Mouse (Mus musculus): ENCODE measurements around the gene Fam166a.
A peak's percentile ranks its signal among the peaks of the same experiment; 100 is the strongest.
"Not testable (repeated sequence)": the region's sequence is repeated elsewhere in the genome, so short reads cannot be mapped to it uniquely, and the experiment has no call there.

The Fam166a gene

DNA sequence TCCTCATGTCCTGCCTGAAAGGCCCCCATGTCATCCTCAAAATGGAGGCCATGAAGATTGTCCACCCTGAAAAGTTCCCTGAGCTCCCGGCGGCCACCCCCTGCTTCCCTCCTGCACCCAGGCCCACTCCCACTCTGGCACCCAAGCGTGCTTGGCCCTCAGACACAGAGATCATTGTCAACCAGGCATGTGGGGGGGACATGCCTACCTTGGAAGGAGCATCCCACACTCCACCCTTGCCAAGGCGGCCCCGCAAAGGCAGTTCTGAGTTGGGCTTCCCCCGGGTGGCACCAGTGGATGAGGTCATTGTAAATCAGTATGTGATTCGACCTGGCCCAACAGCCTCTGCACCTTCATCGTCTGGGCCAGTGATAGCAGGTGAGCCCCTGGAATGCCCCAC, 24.8 kb downstream of the Fam166a start:
- no peak for DNase-seq

DNA sequence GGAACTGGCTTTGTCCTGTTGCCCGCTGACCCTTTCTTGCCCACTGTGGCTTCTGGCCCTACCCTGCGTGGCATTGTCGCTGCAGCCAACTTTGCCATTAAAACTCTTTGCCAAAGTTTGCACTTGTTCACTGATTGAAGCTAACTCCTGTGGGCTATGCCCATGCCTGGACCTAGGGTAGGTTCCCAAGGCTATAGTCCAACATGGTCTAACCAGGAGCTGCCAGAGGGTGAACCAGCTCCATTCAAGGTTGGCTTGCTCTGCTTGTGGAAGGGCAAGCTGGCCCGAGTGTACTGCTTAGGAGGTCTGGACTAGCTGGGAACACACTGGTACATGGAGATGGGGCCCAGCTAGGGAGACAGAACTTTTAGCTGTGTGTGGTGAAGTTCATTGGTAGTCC, 25.6 kb downstream of the Fam166a start:
- DNase-seq, result no peak

DNA sequence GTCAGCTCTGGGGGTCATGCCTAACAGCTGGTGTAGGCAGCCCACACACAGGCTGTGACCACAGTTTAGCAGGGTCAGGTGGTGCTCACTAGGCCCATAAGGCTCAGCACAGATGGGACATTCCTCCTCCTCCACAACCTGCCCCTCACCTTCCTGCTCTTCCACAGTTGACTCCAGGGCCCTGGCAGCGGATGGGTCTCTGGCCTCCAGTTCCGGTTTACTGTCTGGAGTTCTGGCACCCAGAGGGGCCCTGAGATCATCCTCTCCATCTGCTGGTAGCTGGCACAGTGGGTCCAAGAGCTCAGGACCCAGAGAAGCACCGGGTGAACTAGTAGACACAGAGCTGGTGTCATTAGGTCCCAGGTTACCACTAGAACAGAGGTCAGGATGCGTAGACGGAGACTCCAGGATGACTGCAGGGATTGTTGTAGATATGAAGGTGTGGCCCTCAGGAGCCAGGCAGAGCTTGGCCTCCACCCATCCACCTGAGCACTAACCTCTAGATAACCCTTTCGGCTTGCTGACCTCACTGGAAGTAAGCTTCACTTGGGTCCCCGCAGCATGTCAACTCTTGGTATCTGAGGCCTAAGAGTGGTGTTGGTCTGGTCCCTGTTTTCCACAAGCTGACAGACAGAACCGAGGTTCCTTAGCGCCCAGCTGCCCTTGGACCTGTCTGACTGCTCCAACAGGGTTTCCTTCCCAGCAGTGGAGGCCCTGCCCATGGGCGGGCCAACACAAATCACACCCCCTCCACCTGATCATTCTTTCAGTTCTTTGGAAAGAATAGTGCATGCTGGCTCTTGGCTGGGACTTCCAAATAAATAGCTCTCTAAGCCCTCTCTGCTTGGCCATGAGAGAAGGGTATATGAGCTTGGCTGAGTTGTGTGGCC, 27.9 kb downstream of the Fam166a start, which contains the start of gene AL732309.1:
AL732309.1 (minus strand) TSS at position 681 of the 890 bp plus-strand sequence.
- no peak for DNase-seq

DNA sequence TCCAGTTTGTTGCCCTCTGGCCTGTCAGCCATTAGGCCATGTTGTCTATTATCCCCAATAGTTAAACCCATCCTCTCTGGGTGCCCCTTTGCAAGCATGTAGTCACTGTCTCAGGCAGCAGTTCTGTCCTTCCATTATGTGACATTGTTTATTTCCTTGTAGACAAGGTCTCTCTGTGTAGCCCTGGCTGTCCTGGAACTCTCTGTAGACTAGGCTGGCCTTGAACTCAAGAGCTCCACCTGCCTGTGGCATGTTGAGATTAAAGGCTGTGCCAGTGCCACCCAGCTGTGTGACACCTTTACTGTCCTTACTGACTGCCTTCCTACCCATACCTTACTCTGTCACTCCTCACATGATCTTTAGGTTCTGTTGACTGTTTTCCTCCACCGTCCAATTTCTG, 33.8 kb downstream of the Fam166a start:
- DNase-seq, result peak in 1 of 2 experiments; percentile 28

DNA sequence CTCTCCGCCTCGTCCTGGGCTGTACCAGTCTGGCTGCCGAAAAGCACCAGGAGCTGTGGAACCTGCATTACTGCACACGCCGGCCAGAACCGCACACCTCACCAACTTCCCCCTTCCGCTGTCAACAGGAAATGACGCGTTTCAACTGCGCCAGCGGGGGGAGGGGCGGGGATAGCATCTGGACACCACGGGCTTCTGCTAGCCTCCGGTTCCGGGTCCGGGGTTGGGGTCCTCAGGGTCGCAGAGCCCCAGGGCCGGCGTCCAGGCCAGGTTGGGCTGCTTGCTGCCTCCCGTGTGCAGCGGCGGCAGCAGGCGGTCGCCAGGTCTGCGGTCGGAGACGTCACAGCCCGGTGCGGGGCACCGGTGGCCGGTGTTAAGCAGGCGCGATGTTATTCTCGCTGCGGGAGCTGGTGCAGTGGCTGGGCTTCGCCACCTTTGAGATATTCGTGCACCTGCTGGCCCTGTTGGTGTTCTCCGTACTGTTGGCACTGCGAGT, 36.8 kb downstream of the Fam166a start, which contains the start of gene Tmem203:
Tmem203 (plus strand) TSS at position 156 of the 496 bp plus-strand sequence.
- peak; percentile 72 to 84 for DNase-seq

DNA sequence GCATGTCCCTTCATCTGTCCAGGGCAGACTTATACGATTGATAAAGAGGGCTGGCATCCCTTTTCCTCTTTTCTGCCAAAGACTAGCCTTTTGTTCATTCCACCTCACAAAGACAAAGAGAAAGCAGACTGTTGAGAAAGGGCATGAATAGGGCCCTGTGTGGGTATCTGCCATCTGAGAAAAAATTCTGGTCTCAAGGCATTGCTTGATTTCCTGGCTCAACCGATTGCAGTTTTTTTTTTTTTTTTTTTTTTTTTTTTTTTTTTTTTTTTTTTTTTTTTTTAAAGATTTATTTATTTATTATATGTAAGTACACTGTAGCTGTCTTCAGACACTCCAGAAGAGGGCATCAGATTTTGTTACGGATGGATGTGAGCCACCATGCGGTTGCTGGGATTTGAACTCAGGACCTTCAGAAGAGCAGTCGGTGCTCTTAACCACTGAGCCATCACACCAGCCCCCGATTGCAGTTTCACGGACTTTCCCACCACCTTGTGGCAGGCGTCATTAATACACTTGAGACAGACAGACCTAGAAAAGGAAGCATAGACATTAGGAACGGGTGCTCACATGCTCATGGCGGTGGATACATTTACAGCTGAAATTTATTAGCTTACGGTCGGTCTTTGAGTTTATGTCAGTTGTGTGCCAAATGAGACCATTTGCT, 38.0 kb downstream of the Fam166a start:
- DNase-seq, result peak in 1 of 2 experiments; percentile 59

DNA sequence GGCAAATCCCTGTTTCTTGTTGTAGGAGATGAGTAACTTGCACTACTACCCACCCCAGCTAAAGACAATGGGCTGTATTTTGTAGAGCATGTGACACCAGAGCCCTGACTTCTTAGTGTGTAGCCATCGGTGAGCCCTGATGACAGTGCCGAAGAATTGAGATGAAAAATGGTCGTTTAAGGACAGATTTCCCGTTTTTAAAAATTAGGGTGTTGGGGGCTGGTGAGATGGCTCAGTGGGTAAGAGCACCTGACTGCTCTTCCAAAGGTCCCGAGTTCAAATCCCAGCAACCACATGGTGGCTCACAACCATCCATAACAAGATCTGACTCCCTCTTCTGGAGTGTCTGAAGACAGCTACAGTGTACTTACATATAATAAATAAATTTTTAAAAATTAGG, 38.7 kb downstream of the Fam166a start:
- not testable (repeated sequence) for DNase-seq

DNA sequence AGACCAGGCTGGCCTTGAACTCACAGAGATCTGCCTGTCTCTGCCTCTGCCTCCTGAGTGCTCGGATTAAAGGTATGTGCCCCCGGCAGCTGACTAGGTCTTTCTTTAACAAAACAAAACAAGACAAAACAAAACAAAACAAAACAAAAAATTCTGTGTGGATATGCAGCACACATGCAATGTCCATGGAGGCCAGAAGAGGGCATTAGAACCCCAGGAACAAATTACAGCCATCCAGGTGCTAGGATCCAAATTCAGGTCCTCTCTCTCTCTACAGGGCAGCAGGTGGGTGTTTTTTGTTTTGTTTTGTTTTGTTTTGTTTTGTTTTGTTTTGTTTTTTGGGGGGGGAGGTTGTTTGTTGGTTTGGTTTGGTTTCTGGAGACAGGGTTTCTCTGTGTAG, 40.3 kb downstream of the Fam166a start:
- DNase-seq, result no peak

DNA sequence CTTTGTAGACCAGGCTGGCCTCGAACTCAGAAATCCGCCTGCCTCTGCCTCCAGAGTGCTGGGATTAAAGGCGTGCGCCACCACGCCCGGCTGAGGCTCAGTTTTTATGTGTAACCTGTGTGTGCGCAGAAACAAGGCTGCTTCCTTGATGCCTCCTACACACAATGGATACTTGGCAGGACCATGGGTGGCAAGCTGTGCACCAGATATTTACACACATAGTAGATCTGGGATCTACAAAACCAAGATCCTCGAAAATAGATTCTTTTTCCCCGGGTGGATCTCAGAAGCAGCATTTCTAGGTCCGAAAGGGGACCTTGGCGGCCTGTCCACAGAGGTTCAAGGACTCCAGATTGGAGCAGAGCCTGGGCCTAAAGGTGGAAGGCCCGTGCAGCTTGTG, 43.3 kb downstream of the Fam166a start:
- DNase-seq, result no peak

DNA sequence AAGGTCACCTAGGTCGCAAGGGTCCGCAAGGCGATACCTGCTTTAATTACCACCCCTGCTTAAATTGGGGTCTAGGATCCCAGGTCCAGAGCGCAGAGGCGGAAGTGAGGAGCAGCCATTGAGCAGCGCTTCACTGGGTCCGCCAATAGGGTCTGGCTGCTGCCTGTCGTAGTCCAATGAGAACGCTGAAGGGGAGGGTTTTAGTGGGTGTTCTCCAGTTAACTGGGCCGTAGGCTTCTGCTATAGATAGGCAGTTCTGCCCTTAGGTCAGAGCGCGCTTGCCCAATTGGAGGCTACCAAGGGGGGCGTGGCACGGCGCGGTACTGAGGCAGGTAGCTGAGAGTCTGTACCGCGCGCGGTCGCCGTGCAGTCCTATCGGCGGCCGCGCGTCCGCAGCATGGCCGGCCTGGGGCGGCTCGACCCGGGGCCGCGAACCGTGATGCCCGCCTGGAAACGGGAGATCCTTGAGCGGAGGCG, 43.8 kb downstream of the Fam166a start, which contains the start of gene Tprn:
Tprn (plus strand) TSS at position 328 of the 477 bp plus-strand sequence.
- peak; percentile 91 for DNase-seq

DNA sequence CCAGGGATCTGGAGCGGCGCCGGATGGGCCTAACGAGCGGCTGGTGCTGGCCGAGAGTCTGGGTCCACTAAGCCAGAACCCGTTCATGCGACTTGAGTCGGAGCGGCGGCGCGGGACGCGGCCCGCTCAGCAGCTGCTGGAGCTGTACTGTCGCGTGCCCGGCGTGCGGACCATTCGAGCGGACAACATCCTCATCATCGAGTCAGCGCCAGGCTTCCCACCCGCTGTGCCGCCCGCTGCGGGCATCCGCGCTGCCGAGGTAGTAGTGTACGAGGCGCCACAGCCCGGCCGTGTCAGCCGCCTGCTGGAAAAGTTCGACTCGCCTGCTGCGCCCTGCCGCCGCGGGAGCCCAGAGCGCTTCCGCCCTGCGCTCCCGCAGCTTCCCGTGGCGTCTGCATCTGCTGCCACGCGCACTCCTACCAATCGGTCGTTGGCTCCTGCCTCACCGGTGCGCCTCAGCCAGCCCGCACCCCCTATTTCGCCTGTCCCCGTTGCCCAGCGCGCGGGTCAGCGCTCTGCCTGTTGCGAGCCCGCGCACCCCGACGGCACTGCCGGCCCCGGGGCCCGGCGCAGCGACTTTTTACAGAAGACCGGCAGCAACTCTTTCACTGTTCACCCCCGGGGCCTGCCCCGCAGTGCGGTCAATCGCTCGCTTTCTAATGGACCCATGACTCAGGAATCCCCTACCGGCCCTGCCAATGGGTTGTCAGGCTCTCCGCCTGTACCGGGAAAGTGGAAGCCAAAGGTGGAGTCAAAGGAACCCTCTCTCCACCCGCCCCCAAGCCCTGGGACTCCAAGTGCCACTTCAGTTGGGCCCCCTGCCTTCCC, 44.5 kb downstream of the Fam166a start:
- peak; percentile 43 to 56 for DNase-seq

DNA sequence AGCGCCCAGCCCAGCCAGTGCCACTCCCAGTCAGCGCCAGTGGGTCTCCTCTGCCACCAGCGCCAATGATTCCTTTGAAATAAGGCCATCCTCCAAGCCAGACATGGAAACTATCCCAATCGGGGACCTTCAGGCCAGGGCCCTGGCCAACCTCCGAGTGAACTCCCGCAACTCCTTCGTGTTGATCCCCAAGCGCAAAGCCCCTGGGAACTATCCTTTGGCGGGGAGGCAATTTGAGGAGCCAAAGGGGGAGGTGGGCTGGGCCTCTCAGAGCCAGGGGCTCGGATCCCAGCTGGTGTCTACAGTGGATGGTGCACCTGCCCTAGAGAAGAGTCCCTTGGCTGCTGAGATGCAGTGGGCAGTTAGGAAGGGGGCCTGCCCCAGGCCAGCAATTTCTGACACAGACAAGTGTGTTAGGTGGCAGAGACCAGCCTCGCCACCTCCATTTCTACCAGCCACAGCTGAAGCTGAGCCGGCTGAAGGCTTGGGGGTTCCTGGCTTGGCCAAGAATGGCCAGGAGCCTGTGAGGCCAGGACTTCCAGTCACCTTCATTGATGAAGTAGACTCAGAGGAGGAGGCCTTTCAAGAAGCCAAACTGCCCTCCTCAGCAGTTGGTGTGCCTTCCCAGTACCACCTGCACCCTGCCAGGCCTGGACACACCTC, 45.2 kb downstream of the Fam166a start:
- no peak for DNase-seq

DNA sequence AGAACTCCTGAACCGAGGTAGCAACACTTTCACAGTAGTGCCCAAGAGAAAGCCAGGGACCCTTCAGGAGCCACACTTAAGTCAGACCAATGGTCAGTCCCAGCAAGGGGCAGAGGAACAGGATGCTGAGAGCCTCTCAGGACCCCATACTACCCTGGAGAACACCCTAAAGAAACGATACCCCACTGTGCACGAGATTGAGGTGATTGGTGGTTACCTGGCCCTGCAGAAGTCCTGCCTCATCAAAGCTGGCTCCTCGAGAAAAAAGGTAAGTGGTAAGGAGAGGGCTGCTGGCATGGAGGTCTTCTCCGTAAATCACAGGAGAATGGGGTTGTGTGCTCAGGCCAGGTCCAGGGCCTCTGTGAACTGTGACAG, 45.7 kb downstream of the Fam166a start:
- no peak for DNase-seq

DNA sequence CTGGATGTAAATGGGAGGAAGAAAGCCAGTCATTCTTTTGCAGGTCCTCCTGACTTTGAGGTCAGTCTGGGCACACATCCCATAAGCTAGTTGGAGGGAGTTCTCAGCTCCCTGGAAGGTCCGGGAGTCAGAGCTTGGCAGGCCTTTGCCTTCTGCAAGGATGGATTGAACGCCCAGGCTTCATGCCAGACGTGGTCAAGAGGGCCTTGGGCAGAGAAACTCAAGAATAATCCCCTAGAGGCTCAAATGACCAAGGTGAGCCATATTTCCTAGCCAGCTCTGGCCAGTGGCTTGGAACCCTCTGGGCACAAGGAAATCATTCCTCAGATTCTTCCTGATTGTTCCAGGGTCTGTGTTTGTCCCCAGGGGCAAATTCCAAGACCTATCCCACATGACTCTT, 46.3 kb downstream of the Fam166a start:
- no peak for DNase-seq

DNA sequence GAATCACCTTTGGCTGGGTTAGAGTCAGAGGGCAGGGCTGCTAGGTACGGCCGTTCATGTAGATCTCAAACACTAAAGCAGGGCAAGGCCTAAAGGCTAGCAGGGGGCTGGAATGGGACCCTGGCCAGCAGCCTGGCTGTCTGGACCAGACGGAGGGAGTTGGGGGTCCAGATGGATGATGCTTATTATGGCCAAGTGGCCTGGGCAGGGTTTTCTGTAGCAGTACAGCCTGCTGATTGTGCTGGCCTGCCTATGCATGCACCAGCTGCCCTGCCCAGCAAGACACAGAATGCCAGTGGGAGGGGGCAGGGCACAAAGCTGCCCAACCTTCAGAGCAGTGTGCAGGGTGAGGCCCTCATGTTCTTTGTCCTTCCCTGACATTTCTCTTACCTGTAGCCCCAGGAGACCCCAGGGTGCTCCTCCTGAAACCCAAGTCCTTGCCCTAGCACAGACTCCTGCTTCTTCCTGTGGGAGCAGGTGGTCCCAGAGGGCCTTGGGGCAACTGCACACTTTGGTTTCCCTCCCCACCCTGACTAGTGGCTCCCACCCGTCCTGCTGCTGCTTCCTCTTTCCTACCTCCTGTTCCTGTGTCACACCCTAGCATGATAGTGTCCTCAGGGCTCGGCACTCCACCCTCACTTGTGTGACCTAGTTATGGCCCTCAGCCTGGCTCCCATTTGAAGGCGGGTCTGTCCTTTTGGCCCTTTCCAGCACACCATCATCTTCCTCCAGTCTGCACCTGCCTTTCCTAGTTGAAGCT, 47.5 kb downstream of the Fam166a start:
- DNase-seq, result no peak

DNA sequence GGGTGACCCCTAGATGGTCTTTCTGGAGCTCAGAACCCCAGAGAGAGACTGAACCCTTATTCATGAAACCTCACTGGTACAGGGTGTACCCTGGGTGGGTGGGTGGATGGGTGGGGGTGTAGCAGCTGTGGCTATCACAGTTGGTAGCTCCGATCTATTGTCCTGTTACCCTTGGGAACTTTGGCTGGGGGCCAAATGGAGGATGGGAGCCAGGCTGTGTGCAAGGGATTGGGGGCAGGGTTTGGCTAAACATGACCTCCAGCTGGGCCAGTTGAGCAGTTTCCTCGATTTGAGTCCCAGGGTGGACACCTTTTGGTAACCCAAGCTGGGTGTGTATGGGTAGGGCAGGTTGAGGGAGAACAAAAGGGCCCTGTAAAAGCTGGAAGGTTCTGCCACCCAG, 48.2 kb downstream of the Fam166a start:
- DNase-seq, result no peak

DNA sequence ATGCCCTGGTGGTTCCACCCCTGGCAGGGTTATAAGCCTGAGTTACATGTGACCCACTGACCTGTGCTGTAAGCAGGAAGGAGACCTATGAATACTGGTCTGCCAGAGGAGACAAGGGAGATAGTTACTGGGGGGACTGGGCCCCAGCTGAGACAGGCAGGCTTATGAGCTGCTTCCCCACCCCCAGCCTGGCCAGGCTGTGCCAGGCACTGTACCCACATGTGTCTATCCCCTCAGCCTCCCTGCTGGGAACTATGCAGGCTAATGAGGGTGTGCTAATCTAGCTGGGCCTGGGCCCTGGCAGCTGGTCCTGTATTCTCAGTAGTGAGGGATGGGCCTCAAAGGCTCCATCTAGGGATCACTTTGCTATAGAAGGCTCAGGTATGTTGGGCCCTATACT, 48.7 kb downstream of the Fam166a start:
- no peak for DNase-seq

DNA sequence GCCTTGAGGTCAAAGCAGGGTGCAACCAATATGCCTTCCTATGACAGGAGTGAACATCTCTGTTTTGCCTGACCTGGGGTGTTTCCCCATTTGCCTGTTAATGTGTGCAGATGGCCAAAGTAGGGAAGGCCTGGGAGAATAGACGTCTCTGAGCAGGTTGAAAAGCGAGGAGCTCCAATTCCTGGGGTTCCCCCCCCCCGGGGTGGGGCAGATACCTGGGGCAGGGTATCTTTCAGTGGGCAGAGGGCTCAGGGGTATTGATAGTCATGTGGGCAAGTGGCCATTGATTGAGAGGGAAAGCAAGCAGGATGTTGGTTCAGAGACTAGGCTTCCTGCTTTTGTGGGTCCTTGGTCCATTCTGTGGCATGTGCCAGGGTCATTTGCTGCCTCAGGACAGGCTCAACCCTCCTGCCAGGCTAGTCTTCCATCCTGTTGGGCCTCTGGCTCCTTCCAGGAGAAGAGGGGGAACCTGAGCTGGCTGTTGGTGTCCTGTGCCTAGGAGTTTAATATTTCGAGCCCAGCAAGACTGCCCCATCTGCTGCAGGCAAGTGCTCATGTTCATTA, 49.3 kb downstream of the Fam166a start:
- no peak for DNase-seq
